Mouse (Mus musculus) forebrain, embryonic 13.5 days (tissue): Measurements from ENCODE around the gene Gsx1. TPM values are rescaled to one million over a fixed set of nuclear protein-coding genes. Genes with fewer than 3 reads are reported as not detected.

Source experiments
- ATAC-seq: fragments of 200-750 bp; cut with Nextera tagmentation; 2 replicates; pipeline ENCODE4 v1.8.0; 2017
- H3K27ac ChIP-seq: fragments of 300-500 bp; sonication (generic); 2 replicates; pipeline ENCODE4 v1.5.1; 2015; ENCODE audit warnings: inconsistent platforms, mild to moderate bottlenecking, moderate library complexity
- H3K27me3 ChIP-seq: fragments of 300-500 bp; sonication (generic); 2 replicates; pipeline ENCODE4 v1.6.1; 2015; ENCODE audit warnings: mild to moderate bottlenecking, inconsistent platforms
- H3K36me3 ChIP-seq: fragments of 300-500 bp; sonication (generic); 2 replicates; pipeline ENCODE4 v1.6.1; 2015; ENCODE audit warnings: mild to moderate bottlenecking, inconsistent platforms; ENCODE audit not compliant: poor library complexity, severe bottlenecking
- H3K4me1 ChIP-seq: fragments of 300-500 bp; sonication (generic); 2 replicates; pipeline ENCODE4 v1.6.1; 2015; ENCODE audit warnings: inconsistent platforms
- H3K4me2 ChIP-seq: fragments of 300-500 bp; sonication (generic); 2 replicates; pipeline ENCODE4 v1.6.1; 2015; ENCODE audit warnings: inconsistent platforms, mild to moderate bottlenecking, moderate library complexity
- H3K4me3 ChIP-seq: fragments of 300-500 bp; sonication (generic); 2 replicates; pipeline ENCODE4 v1.5.1; 2015; ENCODE audit warnings: mild to moderate bottlenecking, inconsistent platforms
- H3K9ac ChIP-seq: fragments of 300-500 bp; sonication (generic); 2 replicates; pipeline ENCODE4 v1.6.1; 2015; ENCODE audit warnings: mild to moderate bottlenecking, inconsistent platforms
- H3K9me3 ChIP-seq: fragments of 300-500 bp; sonication (generic); replicated peaks from 2 replicates; pipeline ENCODE4 v1.6.1; 2016; ENCODE audit warnings: inconsistent platforms
- WGBS: fragments of 180-500 bp; shearing (Covaris S2); methylation state at CpG from one replicate; pipeline ENCODE4 v1.1.7; 2015; 5-methylcytosine and 5-hydroxymethylcytosine counted together
- polyA plus RNA-seq: library from polyadenylated mRNA; unstranded; fragments of >200 nt; fragmentation: Nextera tagmentation; extraction: Ambion mirVana; gene quantifications from 2 replicates; pipeline ENCODE4 v1.2.1, GENCODE M21; 2015

The Gsx1 gene
- polyA plus RNA-seq = 4.0 and 4.7 TPM in 2 replicates

GRCm38 (mm10) chr5:147188571-147188975 lies at the start of gene Gsx1:
Gsx1 (plus strand) TSS chr5:147188696.
- H3K9me3 ChIP-seq = 0 out of 2 replicates have a peak, but pooled peaks cover 2% of the 10 kb centered on the region
- peaks cover 36% of the 10 kb centered on the region for H3K4me1 ChIP-seq
- WGBS = 0% methylated on average over 32 of the region's 37 CpGs
- H3K27me3 ChIP-seq = peaks cover 98% of the 10 kb centered on the region
- peak; percentile 67 for ATAC-seq
- peak within 1 kb of the TSS; percentile 61 for H3K4me2 ChIP-seq
- H3K4me3 ChIP-seq = peak within 1 kb of the TSS; percentile 41
- no peak within 1 kb of the TSS for H3K27ac ChIP-seq
- H3K36me3 ChIP-seq = no peaks in the 10 kb centered on the region
- H3K9ac ChIP-seq = peak within 1 kb of the TSS; percentile 50

- Histone ChIP-seq H3K4me3 (no peak overlapping the region), H3K4me2 (no peak overlapping the region), H3K9ac (no peak overlapping the region), H3K36me3 (no peaks in the 10 kb centered on the region), H3K4me1 (no peaks in the 10 kb centered on the region), H3K27ac (no peak overlapping the region), H3K27me3 (peaks cover 40% of the 10 kb centered on the region), H3K9me3 (peaks cover 7% of the 10 kb centered on the region)
- no peak for ATAC-seq
These were observed 41.2 kb upstream of the Gsx1 start for GRCm38 (mm10) chr5:147147340-147147739.

- no peak overlapping the region for H3K27ac ChIP-seq
- H3K4me2 ChIP-seq = peak overlapping the region; percentile 15; the same call in 1 of the 2 replicates
- peaks cover 78% of the 10 kb centered on the region for H3K27me3 ChIP-seq
These were observed 33.6 kb upstream of the Gsx1 start for GRCm38 (mm10) chr5:147154806-147155371.

GRCm38 (mm10) chr5:147155449-147156133 lies 32.9 kb upstream of the Gsx1 start:
- ATAC-seq = peak; percentile 95
- no peak overlapping the region for H3K9ac ChIP-seq

More at GRCm38 (mm10) chr5:147154806-147155371, 33.6 kb upstream of the Gsx1 start:
- ATAC-seq = peak; percentile 57
- Histone ChIP-seq H3K9ac (no peak overlapping the region), H3K4me1 (peaks cover 24% of the 10 kb centered on the region), H3K9me3 (no peaks in the 10 kb centered on the region; the same call in 1 of the 2 replicates), H3K36me3 (no peaks in the 10 kb centered on the region), H3K4me3 (no peak overlapping the region)
- WGBS = 3% methylated on average over 13 of the region's 13 CpGs

GRCm38 (mm10) chr5:147156376-147156775 lies 32.1 kb upstream of the Gsx1 start:
- no peaks in the 10 kb centered on the region; the same call in 1 of the 2 replicates for H3K9me3 ChIP-seq
- 44% methylated on average over 3 of the region's 3 CpGs for WGBS
- no peak for ATAC-seq

More at GRCm38 (mm10) chr5:147155449-147156133, 32.9 kb upstream of the Gsx1 start:
- under 1% methylated on average over 13 of the region's 13 CpGs for WGBS
- H3K27ac ChIP-seq = no peak overlapping the region
- H3K9me3 ChIP-seq = no peaks in the 10 kb centered on the region; the same call in 1 of the 2 replicates
- H3K36me3 ChIP-seq = no peaks in the 10 kb centered on the region
- peaks cover 85% of the 10 kb centered on the region for H3K27me3 ChIP-seq
- H3K4me1 ChIP-seq = peaks cover 24% of the 10 kb centered on the region
- no peak overlapping the region for H3K4me3 ChIP-seq
- H3K4me2 ChIP-seq = peak overlapping the region; percentile 15

GRCm38 (mm10) chr5:147157441-147157840 lies 31.1 kb upstream of the Gsx1 start:
- no peak overlapping the region for H3K9ac ChIP-seq
- H3K36me3 ChIP-seq = no peaks in the 10 kb centered on the region
- WGBS = 77% methylated on average over 7 of the region's 7 CpGs
- H3K27ac ChIP-seq = no peak overlapping the region
- H3K27me3 ChIP-seq = peaks cover 85% of the 10 kb centered on the region
- ATAC-seq = no peak
- no peak overlapping the region for H3K4me3 ChIP-seq
- no peak overlapping the region for H3K4me2 ChIP-seq
- H3K4me1 ChIP-seq = peaks cover 24% of the 10 kb centered on the region
- no peaks in the 10 kb centered on the region; the same call in 1 of the 2 replicates for H3K9me3 ChIP-seq

More at GRCm38 (mm10) chr5:147156376-147156775, 32.1 kb upstream of the Gsx1 start:
- Histone ChIP-seq H3K27me3 (peaks cover 86% of the 10 kb centered on the region), H3K4me3 (no peak overlapping the region), H3K4me1 (peaks cover 24% of the 10 kb centered on the region), H3K4me2 (no peak overlapping the region), H3K36me3 (no peaks in the 10 kb centered on the region), H3K9ac (no peak overlapping the region), H3K27ac (no peak overlapping the region)

- Histone ChIP-seq H3K9me3 (no peaks in the 10 kb centered on the region), H3K27ac (no peak overlapping the region), H3K4me2 (no peak overlapping the region), H3K4me3 (no peak overlapping the region), H3K9ac (no peak overlapping the region), H3K4me1 (peaks cover 21% of the 10 kb centered on the region), H3K36me3 (no peaks in the 10 kb centered on the region), H3K27me3 (peaks cover 84% of the 10 kb centered on the region)
- 93% methylated on average over 6 of the region's 6 CpGs for WGBS
- ATAC-seq = no peak
These were observed 29.2 kb upstream of the Gsx1 start for GRCm38 (mm10) chr5:147159320-147159719.

GRCm38 (mm10) chr5:147159792-147160191 lies 28.7 kb upstream of the Gsx1 start:
- H3K4me1 ChIP-seq = peaks cover 16% of the 10 kb centered on the region
- no peak overlapping the region for H3K4me2 ChIP-seq
- H3K4me3 ChIP-seq = no peak overlapping the region
- no peak overlapping the region for H3K9ac ChIP-seq
- ATAC-seq = no peak
- no peak overlapping the region for H3K27ac ChIP-seq
- peaks cover 82% of the 10 kb centered on the region for H3K27me3 ChIP-seq
- no peaks in the 10 kb centered on the region for H3K9me3 ChIP-seq
- 87% methylated on average over 2 of the region's 2 CpGs for WGBS
- no peaks in the 10 kb centered on the region for H3K36me3 ChIP-seq

GRCm38 (mm10) chr5:147165060-147165459 lies 23.4 kb upstream of the Gsx1 start:
- no peak for ATAC-seq
- no peak overlapping the region for H3K4me2 ChIP-seq
- peaks cover 83% of the 10 kb centered on the region for H3K27me3 ChIP-seq
- H3K36me3 ChIP-seq = no peaks in the 10 kb centered on the region
- no peak overlapping the region for H3K27ac ChIP-seq
- H3K9me3 ChIP-seq = no peaks in the 10 kb centered on the region
- H3K4me3 ChIP-seq = no peak overlapping the region
- no peaks in the 10 kb centered on the region for H3K4me1 ChIP-seq
- H3K9ac ChIP-seq = no peak overlapping the region
- 85% methylated on average over 6 of the region's 6 CpGs for WGBS

- H3K36me3 ChIP-seq = no peaks in the 10 kb centered on the region
- ATAC-seq = no peak
- 92% methylated on average over 7 of the region's 7 CpGs for WGBS
These were observed 18.4 kb upstream of the Gsx1 start for GRCm38 (mm10) chr5:147170088-147170487.

GRCm38 (mm10) chr5:147174046-147174445 lies 14.4 kb upstream of the Gsx1 start:
- no peak for ATAC-seq
- H3K27ac ChIP-seq = no peak overlapping the region

More at GRCm38 (mm10) chr5:147170088-147170487, 18.4 kb upstream of the Gsx1 start:
- Histone ChIP-seq H3K27me3 (peaks cover 50% of the 10 kb centered on the region), H3K9ac (no peak overlapping the region), H3K4me3 (no peak overlapping the region), H3K4me1 (no peaks in the 10 kb centered on the region), H3K9me3 (no peaks in the 10 kb centered on the region), H3K4me2 (no peak overlapping the region), H3K27ac (no peak overlapping the region)

GRCm38 (mm10) chr5:147185174-147185915 lies 3.2 kb upstream of the Gsx1 start:
- H3K4me3 ChIP-seq = no peak overlapping the region; the same call in 1 of the 2 replicates
- H3K27me3 ChIP-seq = peaks cover 92% of the 10 kb centered on the region

More at GRCm38 (mm10) chr5:147174046-147174445, 14.4 kb upstream of the Gsx1 start:
- H3K27me3 ChIP-seq = peaks cover 36% of the 10 kb centered on the region
- WGBS = 83% methylated on average over 3 of the region's 3 CpGs
- H3K4me1 ChIP-seq = no peaks in the 10 kb centered on the region
- no peaks in the 10 kb centered on the region for H3K9me3 ChIP-seq
- H3K4me3 ChIP-seq = no peak overlapping the region
- no peak overlapping the region for H3K4me2 ChIP-seq
- no peak overlapping the region for H3K9ac ChIP-seq
- no peaks in the 10 kb centered on the region for H3K36me3 ChIP-seq

More at GRCm38 (mm10) chr5:147185174-147185915, 3.2 kb upstream of the Gsx1 start:
- Histone ChIP-seq H3K36me3 (no peaks in the 10 kb centered on the region), H3K9ac (no peak overlapping the region), H3K9me3 (peaks cover 15% of the 10 kb centered on the region), H3K27ac (no peak overlapping the region), H3K4me2 (peak overlapping the region; percentile 61), H3K4me1 (peaks cover 36% of the 10 kb centered on the region)
- no peak for ATAC-seq
- WGBS = 14% methylated on average over 11 of the region's 19 CpGs
